Mouse (Mus musculus): ENCODE data around the gene Mrm2. TPM values are rescaled to one million over a fixed set of nuclear protein-coding genes. Genes with fewer than 3 reads are reported as not detected.

Gene Mrm2
- total and polyA plus RNA-seq, 3 experiments, result 11.2 to 14.6 (median 13.6) TPM

DNA sequence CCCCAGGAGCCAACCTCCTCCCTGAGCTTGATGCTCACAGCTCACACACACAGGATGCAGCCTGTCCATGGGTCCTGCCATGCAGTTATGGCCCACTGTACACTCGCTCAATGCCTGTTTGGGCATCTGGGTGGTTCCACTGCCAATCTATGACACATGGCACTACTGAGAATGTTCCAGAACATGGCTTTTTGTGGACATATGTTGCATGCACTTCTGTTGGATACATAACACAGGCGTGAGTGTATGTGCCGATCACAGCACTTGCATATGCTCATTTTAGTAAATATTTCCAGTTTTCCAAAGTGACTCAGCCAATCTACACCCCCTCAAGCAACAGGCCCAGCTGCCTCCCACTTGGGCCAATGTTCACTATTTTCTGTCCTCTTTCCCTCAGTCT is 40.0 kb upstream of the Mrm2 start:
- DNase-seq (ENCODE audit: extremely low read depth), result no peak
- Histone ChIP-seq H3K4me3 (replicated peaks in 1 of 3; ENCODE audit: low read depth in 2 of 3, low read length in 2 of 3, poor library complexity in 1 of 3) (no peak overlapping the region), H3K4me2 (ENCODE audit: insufficient read depth, low read depth, poor library complexity, severe bottlenecking) (no peak overlapping the region), H3K9me3 (replicated peaks; ENCODE audit: low read length) (peaks cover 7% of the 10 kb centered on the region), H3K36me3 (replicated peaks in 1 of 2; ENCODE audit: control insufficient read depth in 1 of 2, insufficient read depth in 1 of 2, low read length in 1 of 2) (peaks cover 0 to 45% of the 10 kb centered on the region in 2 experiments), H3K27ac (ENCODE audit: insufficient read depth, low read depth) (no peak overlapping the region), H3K79me2 (replicated peaks; ENCODE audit: control insufficient read depth, extremely low read depth, insufficient read depth, poor library complexity, severe bottlenecking) (0 out of 2 replicates have a peak, but pooled peaks cover 8% of the 10 kb centered on the region), H3K27me3 (replicated peaks) (no peaks in the 10 kb centered on the region), H3K4me1 (ENCODE audit: control insufficient read depth in 1 of 2, insufficient read depth in 2 of 2) (peaks cover 7 to 72% of the 10 kb centered on the region in 2 experiments), H3K9ac (ENCODE audit: insufficient read depth, low read depth) (no peak overlapping the region)
- dilution Hi-C loops (cut with MboI; ENCODE audit: extremely low pct_ligation_motif_present, extremely low pct_unique_long_range_greater_than_20kb, low sequenced_read_pairs) (no loop called here), in situ Hi-C loops (cut with MboI; ENCODE audit: low pct_ligation_motif_present, low pct_unique_long_range_greater_than_20kb, low sequenced_read_pairs) (no loop called here)
- TF ChIP-seq USF2 (conservative IDR thresholded peaks at IDR 0.05; ENCODE audit: low read depth, low read length) (no peak), EP300 (IDR thresholded peaks at IDR 0.05; ENCODE audit: low read length) (no peak), MEF2A (IDR thresholded peaks at IDR 0.05; ENCODE audit: borderline replicate concordance, low read depth, low read length) (no peak), ELF1 (IDR thresholded peaks at IDR 0.05; ENCODE audit: low read depth, low read length) (no peak), TBP (conservative IDR thresholded peaks at IDR 0.05; ENCODE audit: low read depth, low read length) (no peak), IRF4 (IDR thresholded peaks at IDR 0.05; ENCODE audit: low read depth, low read length) (no peak), POLR2AphosphoS2 (IDR thresholded peaks at IDR 0.05; ENCODE audit: low read depth, low read length) (no peak), KAT2A (IDR thresholded peaks at IDR 0.05; ENCODE audit: insufficient replicate concordance, low read length) (no peak), PAX5 (IDR thresholded peaks at IDR 0.05; ENCODE audit: low read length) (no peak), MAZ (IDR thresholded peaks at IDR 0.05; ENCODE audit: low read depth, low read length) (no peak), UBTF (IDR thresholded peaks at IDR 0.05; ENCODE audit: low read depth, low read length) (no peak), POLR2A (IDR thresholded peaks at IDR 0.05; ENCODE audit: low read depth, low read length) (no peak), MAFK (IDR thresholded peaks at IDR 0.05; ENCODE audit: insufficient replicate concordance, low read length) (no peak), RCOR1 (conservative IDR thresholded peaks at IDR 0.05; ENCODE audit: low read depth, low read length) (no peak), TCF12 (IDR thresholded peaks at IDR 0.05; ENCODE audit: low read depth, low read length) (no peak), NELFE (IDR thresholded peaks at IDR 0.05; ENCODE audit: low read depth, low read length) (no peak), NRF1 (IDR thresholded peaks at IDR 0.05; ENCODE audit: low read depth, low read length) (no peak)

DNA sequence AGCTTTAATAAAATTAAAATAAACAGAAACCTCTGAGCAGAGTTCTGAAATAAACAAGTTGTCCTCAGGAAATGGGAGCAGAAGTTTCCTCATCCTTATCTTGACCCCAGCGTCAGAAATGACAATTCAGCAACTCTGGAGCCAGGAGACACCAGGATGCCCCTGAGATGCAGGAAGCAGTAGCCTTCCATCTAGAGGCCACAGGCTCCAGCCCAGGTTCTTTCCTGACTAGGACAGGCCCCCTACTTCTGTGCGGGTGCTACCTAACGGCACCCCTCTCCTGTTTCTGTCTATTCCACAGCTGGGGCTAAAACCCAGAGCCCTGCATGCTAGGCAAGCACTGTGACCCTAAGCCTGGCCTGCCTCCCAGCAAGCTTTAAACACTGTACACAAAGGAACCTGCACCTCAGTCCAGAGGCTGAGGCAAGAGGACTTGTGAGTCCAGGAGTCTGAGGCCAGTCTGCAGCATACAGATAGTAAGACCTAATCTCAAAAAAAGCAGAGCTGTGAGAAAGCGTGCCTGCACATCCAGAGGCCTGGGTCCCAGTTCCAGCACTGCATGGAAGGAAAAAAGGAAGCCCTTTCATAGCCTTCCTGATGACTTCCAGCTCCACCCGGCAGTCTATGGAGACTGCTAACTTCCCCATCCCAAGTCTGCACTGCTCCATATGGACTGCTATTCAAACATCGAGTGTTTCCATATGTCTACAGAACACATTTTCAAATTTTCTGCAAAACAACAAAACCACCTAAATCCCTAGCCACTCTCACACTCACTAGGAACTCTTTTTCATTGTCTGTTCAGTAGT is 39.0 kb upstream of the Mrm2 start:
- no peak overlapping the region for H3K4me2 ChIP-seq (ENCODE audit: insufficient read depth, low read depth, poor library complexity, severe bottlenecking)
- H3K9ac ChIP-seq (ENCODE audit: insufficient read depth, low read depth), result no peak overlapping the region

More for the DNA sequence above, 39.0 kb upstream of the Mrm2 start:
- peaks cover 7% of the 10 kb centered on the region for H3K9me3 ChIP-seq (replicated peaks; ENCODE audit: low read length)
- no peaks in the 10 kb centered on the region for H3K27me3 ChIP-seq (replicated peaks)
- no peak for DNase-seq (ENCODE audit: extremely low read depth)
- no peak overlapping the region for H3K27ac ChIP-seq (ENCODE audit: insufficient read depth, low read depth)
- dilution Hi-C loops (cut with MboI; ENCODE audit: extremely low pct_ligation_motif_present, extremely low pct_unique_long_range_greater_than_20kb, low sequenced_read_pairs), result no loop called here
- in situ Hi-C loops (cut with MboI; ENCODE audit: low pct_ligation_motif_present, low pct_unique_long_range_greater_than_20kb, low sequenced_read_pairs), result no loop called here
- 0 out of 2 replicates have a peak, but pooled peaks cover 8% of the 10 kb centered on the region for H3K79me2 ChIP-seq (replicated peaks; ENCODE audit: control insufficient read depth, extremely low read depth, insufficient read depth, poor library complexity, severe bottlenecking)
- TF ChIP-seq TBP (conservative IDR thresholded peaks at IDR 0.05; ENCODE audit: low read depth, low read length) (no peak), GABPA (IDR thresholded peaks at IDR 0.05; ENCODE audit: insufficient replicate concordance, low read depth, low read length) (no peak), MAZ (IDR thresholded peaks at IDR 0.05; ENCODE audit: low read depth, low read length) (no peak), JUN (IDR thresholded peaks at IDR 0.05; ENCODE audit: insufficient read depth, low read depth, low read length) (no peak), JUND (conservative IDR thresholded peaks at IDR 0.05; ENCODE audit: low read depth, low read length) (no peak), CTCF (conservative IDR thresholded peaks at IDR 0.05 in 1 of 2, IDR thresholded peaks at IDR 0.05 in 1 of 2; ENCODE audit: low read depth in 2 of 2, low read length in 2 of 2) (no peak), ETS1 (conservative IDR thresholded peaks at IDR 0.05; ENCODE audit: low read depth, low read length) (no peak), SIN3A (IDR thresholded peaks at IDR 0.05; ENCODE audit: low read length) (no peak), POLR2A (IDR thresholded peaks at IDR 0.05; ENCODE audit: low read depth, low read length) (no peak), NRF1 (IDR thresholded peaks at IDR 0.05; ENCODE audit: low read depth, low read length) (no peak), CHD1 (IDR thresholded peaks at IDR 0.05; ENCODE audit: low read depth, low read length) (no peak), USF1 (IDR thresholded peaks at IDR 0.05; ENCODE audit: low read depth, low read length) (no peak), TCF12 (IDR thresholded peaks at IDR 0.05; ENCODE audit: low read depth, low read length) (no peak)
- peaks cover 0 to 54% of the 10 kb centered on the region in 2 experiments for H3K36me3 ChIP-seq (replicated peaks in 1 of 2; ENCODE audit: control insufficient read depth in 1 of 2, insufficient read depth in 1 of 2, low read length in 1 of 2)
- peaks cover 7 to 72% of the 10 kb centered on the region in 2 experiments for H3K4me1 ChIP-seq (ENCODE audit: control insufficient read depth in 1 of 2, insufficient read depth in 2 of 2)
- H3K4me3 ChIP-seq (replicated peaks in 1 of 3; ENCODE audit: low read depth in 2 of 3, low read length in 2 of 3, poor library complexity in 1 of 3), result no peak overlapping the region
